Mouse (Mus musculus): ENCODE measurements around the gene Abcg5.

DNA sequence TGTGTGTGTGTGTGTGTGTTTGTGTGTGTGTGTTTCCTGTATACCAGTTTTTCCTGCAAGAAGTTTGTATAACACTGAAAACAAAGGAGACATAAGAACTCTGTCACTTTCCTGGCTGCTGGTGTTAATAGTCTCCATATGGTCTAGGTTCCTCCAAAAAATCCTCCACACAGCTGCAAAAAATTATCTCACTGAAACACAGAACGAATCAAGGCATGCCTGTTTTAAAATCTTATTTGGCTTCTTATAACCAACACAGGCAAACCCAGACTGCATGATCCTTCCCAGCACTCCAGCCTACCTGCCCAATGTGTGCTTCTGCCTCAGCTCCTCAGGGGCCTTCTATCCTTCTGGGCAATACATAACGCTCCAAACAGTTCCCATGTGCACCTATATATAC, 59.9 kb downstream of the Abcg5 start:
- TF ChIP-seq BHLHE40 (IDR thresholded peaks at IDR 0.05; ENCODE audit: low read depth, low read length), result no peak
- no peak for TF ChIP-seq ZC3H11A (IDR thresholded peaks at IDR 0.05; ENCODE audit: low read depth, low read length)
- TF ChIP-seq CTCF (conservative IDR thresholded peaks at IDR 0.05 in 1 of 2, IDR thresholded peaks at IDR 0.05 in 1 of 2; ENCODE audit: low read depth in 2 of 2, low read length in 2 of 2), result no peak
- no peak for TF ChIP-seq HCFC1 (IDR thresholded peaks at IDR 0.05; ENCODE audit: low read depth, low read length)
- TF ChIP-seq TCF12 (IDR thresholded peaks at IDR 0.05; ENCODE audit: low read depth, low read length), result no peak
- no peak for TF ChIP-seq JUND (conservative IDR thresholded peaks at IDR 0.05; ENCODE audit: low read depth, low read length)
- TF ChIP-seq MYC (IDR thresholded peaks at IDR 0.05; ENCODE audit: low read depth, low read length), result no peak
- TF ChIP-seq POLR2A (IDR thresholded peaks at IDR 0.05; ENCODE audit: low read depth, low read length), result no peak
- no peak for TF ChIP-seq RAD21 (IDR thresholded peaks at IDR 0.05; ENCODE audit: low read depth, low read length)
- no peak for TF ChIP-seq ETS1 (conservative IDR thresholded peaks at IDR 0.05; ENCODE audit: low read depth, low read length)
